Comparison of ENCODE assay signal across 23 mouse cellular contexts in genomic region chr9:57839032-57839431, GRCm38 (mm10). TPM values are rescaled to one million over a fixed set of nuclear protein-coding genes. Genes with fewer than 3 reads are reported as not detected.
DNase-seq lines count a peak whose midpoint lies in the region; ATAC-seq and TF ChIP-seq lines count a peak whose summit lies in the region.
"Had no signal": no experiment of that assay in that cellular context is flagged by ENCODE, and none has a peak within 500 bp of the region (broad histone marks: within the 10 kb centered on the region; RNA-seq: fewer than 3 reads in every experiment).

No protein-coding gene starts in this region.

- no peak overlapping the region for H3K4me3 ChIP-seq in heart, embryonic 11.5 days (ENCODE audit: low read depth, low read length)
- H3K4me3 ChIP-seq in heart, embryonic 15.5 days: no peak overlapping the region
- H3K4me3 ChIP-seq in liver, embryonic 12.5 days: no peak overlapping the region
- no peak overlapping the region for H3K4me3 ChIP-seq in liver, postnatal 0 days (ENCODE audit: low read depth, low read length)
- H3K4me3 ChIP-seq: embryonic facial prominence, embryonic 15.5 days; erythroblast, embryonic 14.5 days; forebrain, embryonic 10.5 days; hindbrain, embryonic 13.5 days had no signal

- H3K4me1 ChIP-seq in heart, embryonic 11.5 days (ENCODE audit: control insufficient read depth, insufficient read depth, low read length): peaks cover 10% of the 10 kb centered on the region
- peaks cover 26% of the 10 kb centered on the region for H3K4me1 ChIP-seq in heart, embryonic 15.5 days (replicated peaks)
- H3K4me1 ChIP-seq in liver, embryonic 12.5 days: peaks cover 48% of the 10 kb centered on the region
- peaks cover 18% of the 10 kb centered on the region for H3K4me1 ChIP-seq in liver, postnatal 0 days (ENCODE audit: insufficient read depth)

- no peak for TF ChIP-seq EP300 in liver, postnatal 0 days (IDR thresholded peaks at IDR 0.05; ENCODE audit: low read depth)

- no peak for ATAC-seq in heart, embryonic 11.5 days (replicated peaks; ENCODE audit: insufficient number of reproducible peaks, low FRiP score, low TSS enrichment)
- ATAC-seq in heart, embryonic 15.5 days (replicated peaks; ENCODE audit: insufficient number of reproducible peaks, insufficient read depth, low FRiP score, low read depth): no peak
- 0 out of 2 replicates have a peak, but pooled peaks have one; percentile 2 for ATAC-seq in liver, embryonic 12.5 days
- no peak for ATAC-seq in liver, postnatal 0 days
- ATAC-seq: forebrain, embryonic 14.5 days; hindbrain, postnatal 0 days had no signal

- TF ChIP-seq CTCF in liver, postnatal 0 days (IDR thresholded peaks at IDR 0.05; ENCODE audit: low read depth): no peak

- WGBS in heart, embryonic 11.5 days (ENCODE audit: insufficient replicate concordance): 25% methylated on average over 2 of the region's 2 CpGs
- 26% methylated on average over 2 of the region's 2 CpGs for WGBS in heart, embryonic 15.5 days
- WGBS in liver, embryonic 12.5 days (ENCODE audit: insufficient replicate concordance): 12% methylated on average over 2 of the region's 2 CpGs
- 34% methylated on average over 2 of the region's 2 CpGs for WGBS in liver, postnatal 0 days (ENCODE audit: insufficient replicate concordance)

- peak overlapping the region; percentile 37; the same call in 1 of the 2 replicates for H3K27ac ChIP-seq in heart, embryonic 11.5 days (ENCODE audit: low read depth, low read length)
- H3K27ac ChIP-seq in heart, embryonic 15.5 days: peak overlapping the region; percentile 49; the same call in 1 of the 2 replicates
- H3K27ac ChIP-seq in liver, embryonic 12.5 days: peak overlapping the region; percentile 22; the same call in 1 of the 2 replicates
- H3K27ac ChIP-seq in liver, postnatal 0 days (ENCODE audit: low read depth): no peak overlapping the region
- H3K27ac ChIP-seq: embryonic facial prominence, embryonic 15.5 days; forebrain, embryonic 10.5 days; hindbrain, embryonic 13.5 days; hindbrain, postnatal 0 days had no signal

- no peaks in the 10 kb centered on the region for H3K9me3 ChIP-seq in heart, embryonic 11.5 days (replicated peaks; ENCODE audit: control insufficient read depth, low read length)
- H3K9me3 ChIP-seq in heart, embryonic 15.5 days (replicated peaks): no peaks in the 10 kb centered on the region
- H3K9me3 ChIP-seq in liver, embryonic 12.5 days (replicated peaks): no peaks in the 10 kb centered on the region
- no peaks in the 10 kb centered on the region for H3K9me3 ChIP-seq in liver, postnatal 0 days (ENCODE audit: low read length)
- H3K9me3 ChIP-seq: embryonic facial prominence, embryonic 15.5 days; forebrain, embryonic 10.5 days; hindbrain, embryonic 13.5 days had no signal

- H3K9ac ChIP-seq in heart, embryonic 11.5 days (ENCODE audit: low read depth, low read length): no peak overlapping the region
- H3K9ac ChIP-seq in heart, embryonic 15.5 days: no peak overlapping the region
- H3K9ac ChIP-seq in liver, embryonic 12.5 days: 0 out of 2 replicates have a peak overlapping the region, but pooled peaks have one; percentile 0
- no peak overlapping the region for H3K9ac ChIP-seq in liver, postnatal 0 days (replicated peaks)
- H3K9ac ChIP-seq: embryonic facial prominence, embryonic 15.5 days; hindbrain, embryonic 13.5 days had no signal

- no peaks in the 10 kb centered on the region for H3K36me3 ChIP-seq in heart, embryonic 11.5 days (ENCODE audit: control insufficient read depth, insufficient read depth, low read length)
- H3K36me3 ChIP-seq in heart, embryonic 15.5 days: no peaks in the 10 kb centered on the region
- H3K36me3 ChIP-seq in liver, embryonic 12.5 days: peaks cover under 1% of the 10 kb centered on the region; the same call in 1 of the 2 replicates
- no peaks in the 10 kb centered on the region for H3K36me3 ChIP-seq in liver, postnatal 0 days (replicated peaks; ENCODE audit: insufficient read depth, low read length)
- H3K36me3 ChIP-seq: embryonic facial prominence, embryonic 15.5 days; forebrain, embryonic 10.5 days; hindbrain, embryonic 13.5 days had no signal

- H3K4me2 ChIP-seq in heart, embryonic 11.5 days: peak overlapping the region; percentile 47
- H3K4me2 ChIP-seq in heart, embryonic 15.5 days: no peak overlapping the region
- H3K4me2 ChIP-seq in liver, embryonic 12.5 days: peak overlapping the region; percentile 36
- no peak overlapping the region for H3K4me2 ChIP-seq in liver, postnatal 0 days (ENCODE audit: low read depth, low read length)
- H3K4me2 ChIP-seq: embryonic facial prominence, embryonic 15.5 days; hindbrain, embryonic 13.5 days had no signal

- intact Hi-C loops in heart, postnatal 36 days (cut with DNase I): loop anchor here (5.0 kb wide), 2 partner anchors 73 to 182 kb away; partner anchors contain the start of gene Ubl7

- DNase-seq in heart, postnatal 36 days: no peak
- DNase-seq in heart, adult 8-10 months (ENCODE audit: low spot score): no peak
- DNase-seq in liver, postnatal 0 days: no peak
- no peak for DNase-seq in frontal cortex, postnatal 25 days (ENCODE audit: low spot score in 2 of 2)
- DNase-seq: adrenal gland, adult 8-10 months; adrenal gland, postnatal 36 days; cerebellum, adult 11 months; cerebellum, adult 8-10 months; cerebellum, postnatal 14 days; embryo, embryonic 11 days; gastrocnemius, postnatal 36 days; kidney, adult 11 months; kidney, adult 9 months had no signal

- H3K27me3 ChIP-seq in heart, embryonic 11.5 days (ENCODE audit: control insufficient read depth, insufficient read depth, low read length): no peaks in the 10 kb centered on the region
- H3K27me3 ChIP-seq in heart, embryonic 15.5 days: peaks cover 2% of the 10 kb centered on the region; the same call in 1 of the 2 replicates
- H3K27me3 ChIP-seq in liver, embryonic 12.5 days (replicated peaks): no peaks in the 10 kb centered on the region; the same call in 1 of the 2 replicates
- no peaks in the 10 kb centered on the region for H3K27me3 ChIP-seq in liver, postnatal 0 days (ENCODE audit: insufficient read depth, low read length)
- H3K27me3 ChIP-seq: CH12.LX had no signal

RNA-seq across cellular contexts. Expression of gene Arid3b, which starts 2.4 kb away (rescaled TPM):
- 28.0 and 31.7 TPM in 2 replicates for polyA plus RNA-seq in heart, embryonic 11.5 days (2014; fragmentation: Nextera tagmentation; extraction: Ambion mirVana)
- 1 to 10 TPM; 3.6 to 4.1 TPM for total RNA-seq in heart, postnatal 36 days (2021)
- polyA plus RNA-seq in heart, embryonic 15.5 days (2015; fragmentation: Nextera tagmentation; extraction: Ambion mirVana): 5.9 and 8.5 TPM in 2 replicates
- total RNA-seq in heart, adult 8-10 months (2022): 1 to 10 TPM; 2.9 to 5.4 (median 3.4) TPM
- polyA plus RNA-seq in liver, embryonic 12.5 days (2016; fragmentation: Nextera tagmentation; extraction: Ambion mirVana): 15.6 and 16.0 TPM in 2 replicates
- 4.6 and 4.7 TPM in 2 replicates for polyA plus RNA-seq in liver, postnatal 0 days (2015; fragmentation: Nextera tagmentation; extraction: Ambion mirVana)

Comparison
In these comparisons a context has a peak if more than half of its experiments do, and no peak if none do; other contexts are left out.
1. H3K4me2 ChIP-seq: peak in heart, embryonic 11.5 days (single experiment) and liver, embryonic 12.5 days (single experiment); none in heart, embryonic 15.5 days (single experiment) and liver, postnatal 0 days (single experiment).